Mouse (Mus musculus) cerebellum, adult 2 months (tissue): ENCODE data around the gene Apc2. TPM values are rescaled to one million over a fixed set of nuclear protein-coding genes. Genes with fewer than 3 reads are reported as not detected.

ENCODE experiments used
- DNase-seq, 2 experiments: peaks; one replicate each; pipeline ENCODE4 v3.0.0; 2021
- H3K27ac ChIP-seq: fragments of 200-500 bp; 2 replicates; pipeline ENCODE4 v1.5.1; 2012; ENCODE audit warnings: low read length, control low read depth, inconsistent platforms; ENCODE audit not compliant: insufficient read depth
- H3K27me3 ChIP-seq: fragments of 200-500 bp; 2 replicates; pipeline ENCODE4 v1.6.1; 2012; ENCODE audit warnings: inconsistent platforms, mild to moderate bottlenecking, low read length, moderate library complexity; ENCODE audit not compliant: control insufficient read depth, insufficient read depth
- H3K4me1 ChIP-seq: fragments of 200-500 bp; 2 replicates; pipeline ENCODE4 v1.6.1; 2011; ENCODE audit warnings: low read length; ENCODE audit not compliant: control insufficient read depth, insufficient read depth
- H3K4me3 ChIP-seq: fragments of 200-500 bp; replicated peaks from 2 replicates; pipeline ENCODE3; 2011; ENCODE audit warnings: mild to moderate bottlenecking, low read depth, low read length, control low read depth; ENCODE audit not compliant: insufficient read depth
- CTCF ChIP-seq: fragments of 200-500 bp; IDR thresholded peaks from 2 replicates; pipeline ENCODE4 v1.5.1; 2011; ENCODE audit warnings: low read depth, mild to moderate bottlenecking, control low read depth, low read length, moderate library complexity, borderline replicate concordance; ENCODE audit not compliant: insufficient read depth
- POLR2A ChIP-seq: fragments of 200-500 bp; IDR thresholded peaks from 2 replicates; pipeline ENCODE4 v1.6.1; 2011; ENCODE audit warnings: low read length, control low read depth, borderline replicate concordance; ENCODE audit not compliant: insufficient read depth
- WGBS: fragments of 180-500 bp; shearing (Covaris S2); methylation state at CpG from one replicate; pipeline ENCODE4 v1.1.7; 2018; 5-methylcytosine and 5-hydroxymethylcytosine counted together
- polyA plus RNA-seq: library from polyadenylated mRNA; depleted of rRNA; stranded (reverse); fragments of >200 nt; gene quantifications from 2 replicates; pipeline ENCODE4 v1.2.3, GENCODE M21; 2012

Apc2 gene
- polyA plus RNA-seq, 1 experiment, result 67.1 TPM

- peaks cover 20% of the 10 kb centered on the region for H3K4me1 ChIP-seq
- no peaks in the 10 kb centered on the region for H3K27me3 ChIP-seq
- no peak for DNase-seq
- WGBS, result 10% methylated on average over 14 of the region's 14 CpGs
- no peak overlapping the region for H3K27ac ChIP-seq
- H3K4me3 ChIP-seq, result peak overlapping the region; percentile 91
- TF ChIP-seq CTCF, result no peak
- no peak for TF ChIP-seq POLR2A
Measured at GRCm38 (mm10) chr10:80293325-80293724, 2.5 kb upstream of the Apc2 start.

DNA sequence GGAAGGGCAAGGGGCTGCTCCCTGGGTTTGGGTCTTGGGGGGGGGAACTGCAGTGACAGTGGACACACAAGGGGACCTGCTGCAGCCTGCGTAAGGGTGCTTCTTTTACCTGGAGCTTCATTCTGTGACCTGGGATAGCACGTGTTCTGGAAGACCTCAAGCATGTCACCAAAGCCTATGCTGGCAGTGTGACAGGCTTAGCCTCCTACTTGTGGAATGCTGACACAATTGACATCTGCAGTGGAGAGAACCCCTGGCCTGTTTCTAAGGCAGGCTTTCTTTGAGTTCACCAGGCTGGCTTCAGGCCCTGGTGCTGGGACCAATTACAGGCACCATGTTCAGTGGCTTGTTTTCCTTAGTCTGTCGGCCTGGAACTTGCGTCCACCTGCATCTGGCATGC is 1.5 kb upstream of the Apc2 start:
- H3K27ac ChIP-seq, result no peak overlapping the region
- WGBS, result 63% methylated on average over 4 of the region's 4 CpGs
- TF ChIP-seq POLR2A (no peak), CTCF (no peak)
- no peaks in the 10 kb centered on the region for H3K27me3 ChIP-seq
- DNase-seq, result no peak
- peaks cover 23% of the 10 kb centered on the region for H3K4me1 ChIP-seq
- H3K4me3 ChIP-seq, result no peak overlapping the region

GRCm38 (mm10) chr10:80294788-80295303 is 931 bp upstream of the Apc2 start:
- WGBS, result 44% methylated on average over 7 of the region's 7 CpGs
- no peak for DNase-seq
- Histone ChIP-seq H3K27ac (no peak overlapping the region), H3K4me3 (no peak overlapping the region), H3K4me1 (peaks cover 23% of the 10 kb centered on the region), H3K27me3 (no peaks in the 10 kb centered on the region)
- no peak for TF ChIP-seq POLR2A
- no peak for TF ChIP-seq CTCF

DNA sequence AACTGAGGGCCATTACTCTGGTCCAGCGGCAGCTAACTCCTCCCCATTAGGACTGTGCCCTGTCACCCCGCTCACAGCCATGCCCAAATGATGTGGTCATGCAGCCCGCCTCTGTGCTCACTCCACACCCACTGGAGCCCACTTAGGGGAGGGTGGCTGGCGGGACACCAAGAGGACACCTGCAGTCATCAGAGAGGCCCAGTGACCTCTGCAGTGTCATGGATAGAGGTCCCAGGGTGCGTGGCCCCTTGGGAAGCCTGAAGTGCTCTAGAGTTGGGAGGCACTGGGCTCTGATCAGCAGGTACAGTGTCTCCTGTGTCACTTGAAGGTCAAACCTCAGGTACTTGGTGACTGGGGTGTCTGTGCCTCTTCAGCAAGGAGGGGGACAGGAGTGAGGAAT is 1.0 kb downstream of the Apc2 start:
- WGBS, result 72% methylated on average over 5 of the region's 5 CpGs
- DNase-seq, result no peak
- H3K27ac ChIP-seq, result peak overlapping the region; percentile 87
- TF ChIP-seq POLR2A (no peak), CTCF (no peak)
- H3K27me3 ChIP-seq, result no peaks in the 10 kb centered on the region
- H3K4me3 ChIP-seq, result peak overlapping the region; percentile 58
- H3K4me1 ChIP-seq, result peaks cover 39% of the 10 kb centered on the region

DNA sequence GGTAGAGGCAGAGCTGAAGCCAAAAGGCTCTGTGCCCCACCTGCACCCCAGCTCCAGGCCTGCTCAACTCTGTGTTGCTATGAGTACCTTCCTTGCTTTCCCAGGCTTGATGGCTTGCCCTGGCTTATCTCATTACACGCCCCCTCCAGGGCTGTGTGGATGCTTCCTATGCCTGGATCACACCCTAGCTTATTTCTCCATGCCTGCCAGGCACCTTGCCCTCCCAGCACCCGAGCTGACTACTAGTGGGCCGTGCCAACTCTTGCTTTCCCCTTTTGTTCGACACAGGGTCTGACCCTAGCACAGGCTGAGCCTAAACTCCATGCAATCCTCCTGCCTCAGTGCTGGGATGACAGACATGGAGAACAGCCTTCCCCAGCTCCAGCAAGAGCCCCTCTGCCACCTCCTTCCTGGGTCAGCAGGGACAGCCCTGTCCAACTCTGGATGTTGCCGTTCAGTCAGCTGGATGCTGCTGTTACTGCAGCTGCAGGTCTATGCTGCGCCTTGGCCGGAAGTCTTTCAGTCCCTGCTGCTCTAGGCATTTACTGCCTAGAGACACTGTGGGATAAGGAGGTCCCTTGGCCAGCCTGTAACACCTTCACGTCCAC is 1.9 kb downstream of the Apc2 start:
- TF ChIP-seq CTCF (no peak), POLR2A (no peak)
- DNase-seq, result no peak
- no peaks in the 10 kb centered on the region for H3K27me3 ChIP-seq
- H3K27ac ChIP-seq, result peak overlapping the region; percentile 87
- peaks cover 45% of the 10 kb centered on the region for H3K4me1 ChIP-seq
- 18% methylated on average over 8 of the region's 8 CpGs for WGBS
- peak overlapping the region; percentile 58 for H3K4me3 ChIP-seq

- DNase-seq, result peak; percentile 95 to 96
- peaks cover 45% of the 10 kb centered on the region for H3K4me1 ChIP-seq
- peak overlapping the region; percentile 93 for H3K27ac ChIP-seq
- WGBS, result 1% methylated on average over 26 of the region's 26 CpGs
- H3K27me3 ChIP-seq, result no peaks in the 10 kb centered on the region
- TF ChIP-seq CTCF (no peak), POLR2A (peak; percentile 96)
- H3K4me3 ChIP-seq, result peak overlapping the region; percentile 97
Measured at GRCm38 (mm10) chr10:80298571-80299281, 2.9 kb downstream of the Apc2 start.

GRCm38 (mm10) chr10:80299301-80299700 is 3.5 kb downstream of the Apc2 start:
- peak overlapping the region; percentile 97 for H3K4me3 ChIP-seq
- no peaks in the 10 kb centered on the region for H3K27me3 ChIP-seq
- TF ChIP-seq CTCF (no peak), POLR2A (no peak)
- peak overlapping the region; percentile 93 for H3K27ac ChIP-seq
- 2% methylated on average over 15 of the region's 15 CpGs for WGBS
- peaks cover 45% of the 10 kb centered on the region for H3K4me1 ChIP-seq
- DNase-seq, result no peak

DNA sequence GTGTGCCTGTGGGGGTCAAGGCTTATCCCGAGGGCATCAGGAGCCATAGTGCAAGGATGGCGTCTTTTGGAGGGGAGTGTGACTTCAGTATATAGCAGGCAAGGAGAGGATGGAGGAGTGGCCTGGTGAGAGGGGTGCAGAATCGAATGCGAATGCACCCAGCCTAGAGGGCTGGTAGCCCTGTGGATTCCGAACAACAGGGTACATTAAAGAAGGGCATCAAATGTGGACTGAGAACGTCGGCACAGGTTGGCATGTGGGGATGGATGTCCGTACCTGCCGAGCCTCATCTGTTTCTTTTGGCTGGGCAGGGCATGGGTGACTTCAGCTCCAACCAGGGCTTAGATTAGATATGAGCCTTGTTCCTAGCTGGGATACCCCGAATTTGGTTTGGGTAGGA is 4.0 kb downstream of the Apc2 start:
- 5% methylated on average over 10 of the region's 10 CpGs for WGBS

More for the DNA sequence above, 4.0 kb downstream of the Apc2 start:
- Histone ChIP-seq H3K27me3 (no peaks in the 10 kb centered on the region), H3K27ac (peak overlapping the region; percentile 93), H3K4me1 (peaks cover 43% of the 10 kb centered on the region), H3K4me3 (peak overlapping the region; percentile 97)
- no peak for DNase-seq
- TF ChIP-seq POLR2A (0 out of 2 replicates have a peak, but pooled peaks have one; percentile 13), CTCF (no peak)
